Mouse (Mus musculus): Measurements from ENCODE around the gene Sis.

The Sis gene

GRCm38 (mm10) chr3:72967675-72968074 lies at the start of gene Sis:
Gene Sis, minus strand, starts transcription at chr3:72967863.
- no peak for DNase-seq (ENCODE audit: low read depth, low spot score)

GRCm38 (mm10) chr3:73006045-73006444 lies 38.4 kb upstream of the Sis start:
- DNase-seq (ENCODE audit: low read depth, low spot score): no peak

GRCm38 (mm10) chr3:73002933-73003696 lies 35.5 kb upstream of the Sis start:
- no peak for DNase-seq (ENCODE audit: low read depth, low spot score)

- no peak for DNase-seq (ENCODE audit: low read depth, low spot score)
Observed at GRCm38 (mm10) chr3:72997517-72997916, 29.9 kb upstream of the Sis start.

GRCm38 (mm10) chr3:72990992-72991391 lies 23.3 kb upstream of the Sis start:
- no peak for DNase-seq (ENCODE audit: low read depth, low spot score)

- DNase-seq (ENCODE audit: low read depth, low spot score): peak; percentile 7
Observed at GRCm38 (mm10) chr3:72976602-72977001, 8.9 kb upstream of the Sis start.

GRCm38 (mm10) chr3:72918919-72919526 lies 48.6 kb downstream of the Sis start:
- no peak for DNase-seq (ENCODE audit: low read depth, low spot score)

- DNase-seq (ENCODE audit: low read depth, low spot score): no peak
Observed at GRCm38 (mm10) chr3:72882501-72882900, 85.2 kb downstream of the Sis start.

GRCm38 (mm10) chr3:72868141-72868540 lies 99.5 kb downstream of the Sis start:
- no peak for DNase-seq (ENCODE audit: low read depth, low spot score)

- no peak for DNase-seq (ENCODE audit: low read depth, low spot score)
Observed at GRCm38 (mm10) chr3:72858738-72859137, 108.9 kb downstream of the Sis start.

GRCm38 (mm10) chr3:72855405-72855804 lies 112.3 kb downstream of the Sis start:
- DNase-seq (ENCODE audit: low read depth, low spot score): no peak

- no peak for DNase-seq (ENCODE audit: low read depth, low spot score)
Observed at GRCm38 (mm10) chr3:72840641-72841040, 127.0 kb downstream of the Sis start.
